Mouse (Mus musculus): ENCODE results near the gene Tyr. TPM values are rescaled to one million over a fixed set of nuclear protein-coding genes. Genes with fewer than 3 reads are reported as not detected.

The Tyr gene
- not detected in 2 replicates for polyA plus RNA-seq (2012; rRNA removed)

GRCm38 (mm10) chr7:87493412-87493811 is at the start of gene Tyr:
TSS of gene Tyr (minus strand) at chr7:87493512.

Other genes with a start within 250 kb of the Tyr start
- 0.16 and 0.29 TPM in 2 replicates for gene Nox4, start 247.4 kb downstream of the Tyr start, polyA plus RNA-seq (2012; rRNA removed)
- gene Grm5, start 90.7 kb upstream of the Tyr start, polyA plus RNA-seq (2012; rRNA removed), result not detected in 2 replicates